Mouse (Mus musculus) kidney, embryonic 14.5 days (tissue): ENCODE measurements around the gene Mtmr14. TPM values are rescaled to one million over a fixed set of nuclear protein-coding genes. Genes with fewer than 3 reads are reported as not detected.
A peak's percentile ranks its signal among the peaks of the same experiment; 100 is the strongest.

ENCODE experiments used
- ATAC-seq: fragments of 200-750 bp; cut with Nextera tagmentation; 2 replicates; pipeline ENCODE4 v1.8.0; 2017; ENCODE audit warnings: moderate number of reproducible peaks, mild to moderate bottlenecking, moderate TSS enrichment, moderate library complexity; ENCODE audit not compliant: low FRiP score, low TSS enrichment
- H3K27ac ChIP-seq: fragments of 300-500 bp; sonication (generic); 2 replicates; pipeline ENCODE4 v1.5.1; 2014; ENCODE audit warnings: low read depth, mild to moderate bottlenecking, low read length, moderate library complexity, mixed read lengths
- H3K27me3 ChIP-seq: fragments of 300-500 bp; sonication (generic); 2 replicates; pipeline ENCODE4 v1.6.1; 2014; ENCODE audit warnings: mild to moderate bottlenecking, low read length; ENCODE audit not compliant: control insufficient read depth, insufficient read depth
- H3K36me3 ChIP-seq: fragments of 300-500 bp; sonication (generic); 2 replicates; pipeline ENCODE4 v1.6.1; 2014; ENCODE audit warnings: low read length, mixed read lengths; ENCODE audit not compliant: control insufficient read depth, insufficient read depth
- H3K4me1 ChIP-seq: fragments of 300-500 bp; sonication (generic); 2 replicates; pipeline ENCODE4 v1.6.1; 2014; ENCODE audit warnings: low read length, mixed read lengths; ENCODE audit not compliant: control insufficient read depth, insufficient read depth
- H3K4me2 ChIP-seq: fragments of 300-500 bp; sonication (generic); replicated peaks from 2 replicates; pipeline ENCODE4 v1.6.1; 2014; ENCODE audit warnings: low read depth, mild to moderate bottlenecking, low read length
- H3K4me3 ChIP-seq: fragments of 300-500 bp; sonication (generic); 2 replicates; pipeline ENCODE4 v1.5.1; 2014; ENCODE audit warnings: mild to moderate bottlenecking, low read length
- H3K9ac ChIP-seq: fragments of 300-500 bp; sonication (generic); 2 replicates; pipeline ENCODE4 v1.6.1; 2014; ENCODE audit warnings: low read depth, mild to moderate bottlenecking, low read length, moderate library complexity
- H3K9me3 ChIP-seq: fragments of 300-500 bp; sonication (generic); 2 replicates; pipeline ENCODE4 v1.6.1; 2016; ENCODE audit warnings: low read length; ENCODE audit not compliant: control insufficient read depth
- whole genome bisulfite sequencing: fragments of 180-500 bp; shearing (Covaris S2); extraction: QIAGEN DNeasy Blood & Tissue Kit; methylation state at CpG from one replicate; pipeline ENCODE4 v1.1.7; 2014; 5-methylcytosine and 5-hydroxymethylcytosine counted together
- polyA plus RNA-seq: library from polyadenylated mRNA; unstranded; fragments of >200 nt; fragmentation: Nextera tagmentation; extraction: Ambion mirVana; gene quantifications from 2 replicates; pipeline ENCODE4 v1.2.1, GENCODE M21; 2014

The Mtmr14 gene
- polyA plus RNA-seq, 1 experiment from 2014 or later: 41.0 TPM

- 22% methylated on average over 3 of the region's 3 CpGs for WGBS
- Histone ChIP-seq H3K4me2 (no peak overlapping the region), H3K36me3 (no peaks in the 10 kb centered on the region), H3K9me3 (no peaks in the 10 kb centered on the region), H3K27ac (no peak overlapping the region), H3K4me3 (no peak overlapping the region), H3K4me1 (0 out of 2 replicates have a peak, but pooled peaks cover 5% of the 10 kb centered on the region), H3K27me3 (no peaks in the 10 kb centered on the region), H3K9ac (no peak overlapping the region)
- no peak for ATAC-seq
Observed at GRCm38 (mm10) chr6:113302258-113302657, 64.6 kb downstream of the Mtmr14 start.

GRCm38 (mm10) chr6:113306322-113306985 lies 68.8 kb downstream of the Mtmr14 start:
- H3K9me3 ChIP-seq: no peaks in the 10 kb centered on the region
- WGBS: 0% methylated on average over 49 of the region's 50 CpGs

GRCm38 (mm10) chr6:113306986-113307349 lies 69.3 kb downstream of the Mtmr14 start, which contains the start of gene Brpf1:
Brpf1 (plus strand) TSS chr6:113307137.
- peaks cover 12% of the 10 kb centered on the region; the same call in 1 of the 2 replicates for H3K4me1 ChIP-seq
- peak within 1 kb of the TSS; percentile 96 for H3K9ac ChIP-seq
- no peaks in the 10 kb centered on the region for H3K9me3 ChIP-seq
- H3K4me2 ChIP-seq: peak within 1 kb of the TSS; percentile 95
- peaks cover 16% of the 10 kb centered on the region for H3K36me3 ChIP-seq
- H3K4me3 ChIP-seq: peak within 1 kb of the TSS; percentile 75
- peak; percentile 49 for ATAC-seq
- no peaks in the 10 kb centered on the region for H3K27me3 ChIP-seq
- under 1% methylated on average over 32 of the region's 32 CpGs for WGBS
- peak within 1 kb of the TSS; percentile 98 for H3K27ac ChIP-seq

More at GRCm38 (mm10) chr6:113306322-113306985, 68.8 kb downstream of the Mtmr14 start:
- Histone ChIP-seq H3K4me1 (peaks cover 12% of the 10 kb centered on the region; the same call in 1 of the 2 replicates), H3K4me2 (peak overlapping the region; percentile 95), H3K27me3 (no peaks in the 10 kb centered on the region), H3K9ac (peak overlapping the region; percentile 96), H3K36me3 (peaks cover 16% of the 10 kb centered on the region), H3K4me3 (peak overlapping the region; percentile 75), H3K27ac (peak overlapping the region; percentile 98)
- ATAC-seq: peak; percentile 98

- Histone ChIP-seq H3K4me2 (peak overlapping the region; percentile 95), H3K9ac (peak overlapping the region; percentile 96), H3K4me1 (peaks cover 12% of the 10 kb centered on the region; the same call in 1 of the 2 replicates), H3K27me3 (no peaks in the 10 kb centered on the region), H3K27ac (peak overlapping the region; percentile 98), H3K4me3 (peak overlapping the region; percentile 75), H3K36me3 (peaks cover 23% of the 10 kb centered on the region), H3K9me3 (no peaks in the 10 kb centered on the region)
- ATAC-seq: 0 out of 2 replicates have a peak, but pooled peaks have one; percentile 2
- WGBS: under 1% methylated on average over 32 of the region's 34 CpGs
Observed at GRCm38 (mm10) chr6:113307481-113308121, 70.0 kb downstream of the Mtmr14 start.

GRCm38 (mm10) chr6:113308141-113308540 lies 70.5 kb downstream of the Mtmr14 start:
- H3K9ac ChIP-seq: peak overlapping the region; percentile 96
- no peaks in the 10 kb centered on the region for H3K27me3 ChIP-seq
- peaks cover 24% of the 10 kb centered on the region for H3K36me3 ChIP-seq
- WGBS: 22% methylated on average over 5 of the region's 5 CpGs
- no peak for ATAC-seq
- peaks cover 12% of the 10 kb centered on the region; the same call in 1 of the 2 replicates for H3K4me1 ChIP-seq
- no peaks in the 10 kb centered on the region for H3K9me3 ChIP-seq
- H3K27ac ChIP-seq: peak overlapping the region; percentile 98
- H3K4me3 ChIP-seq: peak overlapping the region; percentile 75
- H3K4me2 ChIP-seq: peak overlapping the region; percentile 95

GRCm38 (mm10) chr6:113315972-113316371 lies 78.3 kb downstream of the Mtmr14 start:
- peaks cover 87% of the 10 kb centered on the region for H3K36me3 ChIP-seq
- ATAC-seq: no peak
- no peaks in the 10 kb centered on the region for H3K4me1 ChIP-seq
- WGBS: 93% methylated on average over 3 of the region's 3 CpGs
- H3K27me3 ChIP-seq: no peaks in the 10 kb centered on the region
- no peaks in the 10 kb centered on the region for H3K9me3 ChIP-seq
- H3K4me3 ChIP-seq: no peak overlapping the region
- H3K27ac ChIP-seq: no peak overlapping the region
- no peak overlapping the region for H3K4me2 ChIP-seq
- H3K9ac ChIP-seq: no peak overlapping the region

GRCm38 (mm10) chr6:113326533-113327315 lies 89.1 kb downstream of the Mtmr14 start, which contains the start of gene Ogg1:
Ogg1 (plus strand) TSS chr6:113326972.
- WGBS: under 1% methylated on average over 52 of the region's 52 CpGs
- H3K9ac ChIP-seq: peak within 1 kb of the TSS; percentile 70
- H3K4me1 ChIP-seq: no peaks in the 10 kb centered on the region
- peak; percentile 98 for ATAC-seq
- peak within 1 kb of the TSS; percentile 92 for H3K27ac ChIP-seq
- peak within 1 kb of the TSS; percentile 71 for H3K4me2 ChIP-seq
- no peaks in the 10 kb centered on the region for H3K27me3 ChIP-seq
- H3K9me3 ChIP-seq: no peaks in the 10 kb centered on the region
- H3K4me3 ChIP-seq: peak within 1 kb of the TSS; percentile 65
- H3K36me3 ChIP-seq: peaks cover 57% of the 10 kb centered on the region

- H3K4me3 ChIP-seq: no peak overlapping the region
- ATAC-seq: no peak
- H3K9ac ChIP-seq: no peak overlapping the region
- H3K27me3 ChIP-seq: no peaks in the 10 kb centered on the region
- no peak overlapping the region for H3K27ac ChIP-seq
- peaks cover 40% of the 10 kb centered on the region for H3K36me3 ChIP-seq
- no peak overlapping the region for H3K4me2 ChIP-seq
- WGBS: 96% methylated on average over 1 of the region's 1 CpGs
- H3K9me3 ChIP-seq: no peaks in the 10 kb centered on the region
- peaks cover 3% of the 10 kb centered on the region; the same call in 1 of the 2 replicates for H3K4me1 ChIP-seq
Observed at GRCm38 (mm10) chr6:113329396-113329795, 91.8 kb downstream of the Mtmr14 start.
